ENCODE assay signal across 20 mouse cellular contexts in genomic region chr2:70182150-70182670, GRCm38 (mm10).
"Had no signal": no experiment of that assay in that cellular context is flagged by ENCODE, and none has a peak within 500 bp of the region (broad histone marks: within the 10 kb centered on the region; RNA-seq: fewer than 3 reads in every experiment).

No protein-coding gene starts in this region.

- H3K4me3 ChIP-seq: heart, embryonic 10.5 days; heart, embryonic 12.5 days; hindbrain, embryonic 13.5 days; hindbrain, embryonic 15.5 days; kidney, embryonic 15.5 days; limb, embryonic 13.5 days; limb, embryonic 15.5 days; liver, embryonic 12.5 days had no signal

- H3K36me3 ChIP-seq: heart, embryonic 10.5 days; heart, embryonic 12.5 days; hindbrain, embryonic 13.5 days; hindbrain, embryonic 15.5 days; kidney, embryonic 15.5 days; limb, embryonic 13.5 days; limb, embryonic 15.5 days; liver, embryonic 12.5 days had no signal

- H3K27me3 ChIP-seq: heart, embryonic 12.5 days; hindbrain, embryonic 15.5 days; kidney, embryonic 15.5 days; limb, embryonic 13.5 days; limb, embryonic 15.5 days; liver, embryonic 12.5 days had no signal

- H3K4me2 ChIP-seq: heart, embryonic 12.5 days; hindbrain, embryonic 13.5 days; hindbrain, embryonic 15.5 days; kidney, embryonic 15.5 days; limb, embryonic 13.5 days; limb, embryonic 15.5 days; liver, embryonic 12.5 days had no signal

- DNase-seq: gastrocnemius, postnatal 14 days; gastrocnemius, postnatal 36 days; heart, adult 18-20 months; heart, postnatal 10 days; kidney, adult 11 months; kidney, adult 2 months; kidney, adult 9 months; kidney, postnatal 14 days; kidney, postnatal 36 days; layer of hippocampus, adult 9-11 months; layer of hippocampus, postnatal 36 days; left cerebral cortex, postnatal 4 days had no signal
